ENCODE assay signal across 8 mouse cellular contexts in genomic region chr1:191575458-191576247, GRCm38 (mm10). TPM values are rescaled to one million over a fixed set of nuclear protein-coding genes. Genes with fewer than 3 reads are reported as not detected.
DNase-seq lines count a peak whose midpoint lies in the region; ATAC-seq and TF ChIP-seq lines count a peak whose summit lies in the region.

Dtl (minus strand) TSS chr1:191575544.
Ints7 (plus strand) TSS chr1:191575636.

- no peaks in the 10 kb centered on the region for H3K27me3 ChIP-seq in kidney, embryonic 14.5 days (ENCODE audit: control insufficient read depth, insufficient read depth, low read length)
- H3K27me3 ChIP-seq in limb, embryonic 15.5 days = no peaks in the 10 kb centered on the region

- peaks cover 5% of the 10 kb centered on the region; the same call in 1 of the 2 replicates for H3K9me3 ChIP-seq in kidney, embryonic 14.5 days (ENCODE audit: control insufficient read depth, low read length)
- no peaks in the 10 kb centered on the region for H3K9me3 ChIP-seq in limb, embryonic 15.5 days

- H3K9ac ChIP-seq in kidney, embryonic 14.5 days (ENCODE audit: low read depth, low read length) = peak within 1 kb of the TSS; percentile 95
- H3K9ac ChIP-seq in limb, embryonic 15.5 days = peak within 1 kb of the TSS; percentile 75

- peak; percentile 100 for DNase-seq in A20 (ENCODE audit: low read depth, low spot score)
- peak; percentile 99 for DNase-seq in heart, adult 9 months (ENCODE audit: low spot score in 2 of 2)
- peak; percentile 99 for DNase-seq in monocyte, adult 2 months (ENCODE audit: low read depth in 1 of 2, low spot score in 2 of 2)
- peak; percentile 100 for DNase-seq in spleen, postnatal 36 days (ENCODE audit: low spot score in 2 of 2)

- H3K4me3 ChIP-seq in bone marrow macrophage, adult 2 months (ENCODE audit: insufficient read depth, low read length) = peak within 1 kb of the TSS; percentile 78
- peak within 1 kb of the TSS; percentile 71 for H3K4me3 ChIP-seq in embryonic fibroblast, embryonic 13.5 days (ENCODE audit: insufficient read depth, low read length)
- H3K4me3 ChIP-seq in kidney, embryonic 14.5 days (ENCODE audit: low read length) = peak within 1 kb of the TSS; percentile 94
- H3K4me3 ChIP-seq in limb, embryonic 15.5 days = peak within 1 kb of the TSS; percentile 84

- ATAC-seq in kidney, embryonic 14.5 days (ENCODE audit: low FRiP score, low TSS enrichment) = peak; percentile 99
- ATAC-seq in limb, embryonic 15.5 days (ENCODE audit: insufficient number of reproducible peaks, low FRiP score, low TSS enrichment, low read depth) = peak; percentile 97

- WGBS in kidney, embryonic 14.5 days = under 1% methylated on average over 70 of the region's 70 CpGs
- WGBS in limb, embryonic 15.5 days = under 1% methylated on average over 70 of the region's 70 CpGs

- H3K27ac ChIP-seq in bone marrow macrophage, adult 2 months (ENCODE audit: insufficient read depth, low read depth, low read length) = peak within 1 kb of the TSS; percentile 73
- H3K27ac ChIP-seq in embryonic fibroblast, embryonic 13.5 days (ENCODE audit: insufficient read depth, low read length) = peak within 1 kb of the TSS; percentile 86
- peak within 1 kb of the TSS; percentile 97 for H3K27ac ChIP-seq in kidney, embryonic 14.5 days (ENCODE audit: low read depth, low read length)
- peak within 1 kb of the TSS; percentile 98 for H3K27ac ChIP-seq in limb, embryonic 15.5 days

- peaks cover 7% of the 10 kb centered on the region; the same call in 1 of the 2 replicates for H3K36me3 ChIP-seq in kidney, embryonic 14.5 days (ENCODE audit: control insufficient read depth, insufficient read depth, low read length)
- peaks cover 6% of the 10 kb centered on the region; the same call in 1 of the 2 replicates for H3K36me3 ChIP-seq in limb, embryonic 15.5 days

- H3K4me2 ChIP-seq in kidney, embryonic 14.5 days (replicated peaks; ENCODE audit: low read depth, low read length) = peak within 1 kb of the TSS; percentile 74
- peak within 1 kb of the TSS; percentile 62 for H3K4me2 ChIP-seq in limb, embryonic 15.5 days

- H3K4me1 ChIP-seq in bone marrow macrophage, adult 2 months (ENCODE audit: control insufficient read depth, insufficient read depth, low read length) = peaks cover 16% of the 10 kb centered on the region
- peaks cover 8% of the 10 kb centered on the region for H3K4me1 ChIP-seq in embryonic fibroblast, embryonic 13.5 days (ENCODE audit: control insufficient read depth, insufficient read depth, low read length)
- H3K4me1 ChIP-seq in kidney, embryonic 14.5 days (ENCODE audit: control insufficient read depth, insufficient read depth, low read length) = peaks cover 20% of the 10 kb centered on the region
- H3K4me1 ChIP-seq in limb, embryonic 15.5 days = peaks cover 15% of the 10 kb centered on the region

- no peak for TF ChIP-seq POLR2A in bone marrow macrophage, adult 2 months (IDR thresholded peaks at IDR 0.05; ENCODE audit: borderline replicate concordance, low read depth, low read length)
- peak; percentile 86 for TF ChIP-seq POLR2A in embryonic fibroblast, embryonic 13.5 days (IDR thresholded peaks at IDR 0.05; ENCODE audit: low read depth, low read length)

- TF ChIP-seq CTCF in bone marrow macrophage, adult 2 months (IDR thresholded peaks at IDR 0.05; ENCODE audit: low read depth, low read length) = peak; percentile 99
- peak; percentile 85 for TF ChIP-seq CTCF in embryonic fibroblast, embryonic 13.5 days (IDR thresholded peaks at IDR 0.05; ENCODE audit: borderline replicate concordance, insufficient read depth, low read length)

RNA-seq across cellular contexts. Expression of gene Dtl, which starts in this region (rescaled TPM):
- 6.1 and 7.6 TPM in 2 replicates for polyA plus RNA-seq in bone marrow macrophage, adult 2 months (2012; ENCODE audit: insufficient read depth, insufficient read length, missing spikeins)
- polyA plus RNA-seq in embryonic fibroblast, embryonic 13.5 days (2011; ENCODE audit: insufficient read length, low read depth, missing spikeins) = 14.6 and 25.1 TPM in 2 replicates
- polyA plus RNA-seq in kidney, embryonic 14.5 days (2014; fragmentation: Nextera tagmentation; extraction: Ambion mirVana) = 45.8 and 81.3 TPM in 2 replicates
- polyA plus RNA-seq in limb, embryonic 15.5 days (2015; fragmentation: Nextera tagmentation; extraction: Ambion mirVana) = 44.0 and 47.7 TPM in 2 replicates

RNA-seq across cellular contexts. Expression of gene Ints7, which starts in this region (rescaled TPM):
- 14.2 and 17.4 TPM in 2 replicates for polyA plus RNA-seq in bone marrow macrophage, adult 2 months (2012; ENCODE audit: insufficient read depth, insufficient read length, missing spikeins)
- polyA plus RNA-seq in embryonic fibroblast, embryonic 13.5 days (2011; ENCODE audit: insufficient read length, low read depth, missing spikeins) = 27.6 and 37.1 TPM in 2 replicates
- polyA plus RNA-seq in kidney, embryonic 14.5 days (2014; fragmentation: Nextera tagmentation; extraction: Ambion mirVana) = 38.9 and 77.9 TPM in 2 replicates
- 41.3 and 44.6 TPM in 2 replicates for polyA plus RNA-seq in limb, embryonic 15.5 days (2015; fragmentation: Nextera tagmentation; extraction: Ambion mirVana)

Comparison
In these comparisons a context has a peak if more than half of its experiments do, and no peak if none do; other contexts are left out.
1. Peak in every context shown above with its lines: DNase-seq, ATAC-seq, H3K4me3 ChIP-seq and H3K27ac ChIP-seq.